Mouse (Mus musculus) C2C12 (cell line): ENCODE measurements around the gene Cd274. TPM values are rescaled to one million over a fixed set of nuclear protein-coding genes. Genes with fewer than 3 reads are reported as not detected.

Source experiments
- H3K27me3 ChIP-seq: one replicate; pipeline ENCODE4 v1.6.1; 2011; ENCODE audit not compliant: control insufficient read depth, insufficient read depth, insufficient read length
- H3K36me3 ChIP-seq: one replicate; pipeline ENCODE4 v1.6.1; 2011; ENCODE audit not compliant: control insufficient read depth, insufficient read depth
- H3K4me3 ChIP-seq: one replicate; pipeline ENCODE4 v1.5.1; 2011; ENCODE audit warnings: mild to moderate bottlenecking, control low read depth; ENCODE audit not compliant: poor library complexity, insufficient read depth, severe bottlenecking
- H3K79me2 ChIP-seq: one replicate; pipeline ENCODE4 v1.6.1; 2011; ENCODE audit not compliant: control insufficient read depth, insufficient read depth
- H3K79me3 ChIP-seq: one replicate; pipeline ENCODE4 v1.6.1; 2011; ENCODE audit warnings: low read depth, control low read depth
- H3ac ChIP-seq: one replicate; pipeline ENCODE3; 2011; ENCODE audit warnings: low read depth; ENCODE audit not compliant: control insufficient read depth, insufficient read length
- CEBPB ChIP-seq: IDR thresholded peaks from one replicate; pipeline ENCODE4 v1.6.1; 2011; ENCODE audit warnings: low read depth, mild to moderate bottlenecking, control low read depth, moderate library complexity
- CTCF ChIP-seq: IDR thresholded peaks from one replicate; pipeline ENCODE4 v1.5.1; 2011; ENCODE audit not compliant: control insufficient read depth, insufficient read depth, insufficient read length
- FOSL1 ChIP-seq: IDR thresholded peaks from one replicate; pipeline ENCODE4 v1.8.0; 2011; ENCODE audit warnings: mild to moderate bottlenecking, low read length; ENCODE audit not compliant: poor library complexity, insufficient read depth, severe bottlenecking
- MAX ChIP-seq: IDR thresholded peaks from one replicate; pipeline ENCODE4 v1.6.1; 2011; ENCODE audit warnings: mild to moderate bottlenecking, control low read depth
- MYOD1 ChIP-seq: IDR thresholded peaks from one replicate; pipeline ENCODE4 v1.6.1; 2011; ENCODE audit warnings: low read depth; ENCODE audit not compliant: control insufficient read depth, insufficient read length
- MYOG ChIP-seq: IDR thresholded peaks from one replicate; pipeline ENCODE4 v1.6.1; 2011; ENCODE audit not compliant: control insufficient read depth, insufficient read length; ENCODE audit errors: extremely low read depth
- USF1 ChIP-seq: IDR thresholded peaks from one replicate; pipeline ENCODE4 v1.6.1; 2011; ENCODE audit warnings: low read depth, mild to moderate bottlenecking, control low read depth, moderate library complexity
- polyA plus RNA-seq: library from polyadenylated mRNA; unstranded; fragments of >200 nt; fragmentation: generic; extraction: Trizol; gene quantifications from one replicate; pipeline ENCODE4 v1.2.1, GENCODE M21; 2012; ENCODE audit warnings: missing spikeins

The Cd274 gene
- polyA plus RNA-seq, 1 experiment: 0.05 TPM

DNA sequence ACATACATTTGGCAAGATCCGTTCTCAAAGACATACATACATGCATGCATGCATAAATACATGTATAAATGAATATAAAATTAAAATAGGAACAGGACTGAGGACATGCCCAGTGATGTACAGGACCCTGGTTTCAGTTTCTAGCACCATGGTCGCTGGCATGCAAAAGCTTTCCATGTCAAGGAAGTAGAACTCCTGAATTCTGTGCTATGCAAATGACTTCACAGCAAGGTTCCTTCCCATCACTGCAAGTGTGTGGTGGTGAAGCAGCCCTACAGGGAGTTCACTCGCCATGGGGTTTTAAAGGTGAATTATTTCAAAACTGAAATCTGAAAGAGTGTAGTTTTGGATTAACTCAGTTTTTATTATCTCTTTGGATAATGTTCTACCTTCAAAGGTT is 9.1 kb downstream of the Cd274 start:
- Histone ChIP-seq H3K79me2 (no peaks in the 10 kb centered on the region), H3K79me3 (no peaks in the 10 kb centered on the region), H3K4me3 (no peak overlapping the region), H3K36me3 (no peaks in the 10 kb centered on the region), H3K27me3 (peaks cover 11% of the 10 kb centered on the region), H3ac (no peak overlapping the region)
- TF ChIP-seq MYOD1 (no peak), CEBPB (no peak)

DNA sequence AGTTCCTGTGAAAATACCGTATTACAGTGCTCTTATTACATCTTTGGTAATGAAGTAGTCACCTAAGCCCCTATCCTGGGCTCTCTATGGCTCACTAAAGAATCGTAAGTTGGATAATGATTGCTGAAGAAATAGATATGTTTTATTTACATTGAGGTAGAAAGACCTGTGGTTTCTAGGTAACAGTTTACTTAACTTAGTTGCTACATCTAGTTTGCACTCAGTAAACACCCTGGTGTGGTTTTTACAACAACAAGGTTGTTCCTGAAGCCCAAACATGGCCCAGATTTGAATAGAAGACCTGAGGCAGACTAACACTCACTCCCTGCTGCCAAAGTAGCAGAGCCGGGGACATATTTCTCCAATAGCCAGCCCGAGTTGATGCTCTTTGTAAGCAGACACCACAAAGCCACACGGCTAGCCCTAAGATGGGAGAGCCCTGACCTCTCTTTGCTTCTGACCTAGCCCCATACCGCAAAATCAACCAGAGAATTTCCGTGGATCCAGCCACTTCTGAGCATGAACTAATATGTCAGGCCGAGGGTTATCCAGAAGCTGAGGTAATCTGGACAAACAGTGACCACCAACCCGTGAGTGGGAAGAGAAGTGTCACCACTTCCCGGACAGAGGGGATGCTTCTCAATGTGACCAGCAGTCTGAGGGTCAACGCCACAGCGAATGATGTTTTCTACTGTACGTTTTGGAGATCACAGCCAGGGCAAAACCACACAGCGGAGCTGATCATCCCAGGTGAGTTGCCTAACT is 12.8 kb downstream of the Cd274 start:
- Histone ChIP-seq H3K79me3 (no peaks in the 10 kb centered on the region), H3K79me2 (no peaks in the 10 kb centered on the region), H3K36me3 (no peaks in the 10 kb centered on the region), H3K4me3 (no peak overlapping the region), H3ac (no peak overlapping the region), H3K27me3 (peaks cover 14% of the 10 kb centered on the region)
- TF ChIP-seq USF1 (no peak), FOSL1 (no peak), MYOD1 (no peak), MAX (no peak), MYOG (no peak), CEBPB (no peak), CTCF (no peak)

DNA sequence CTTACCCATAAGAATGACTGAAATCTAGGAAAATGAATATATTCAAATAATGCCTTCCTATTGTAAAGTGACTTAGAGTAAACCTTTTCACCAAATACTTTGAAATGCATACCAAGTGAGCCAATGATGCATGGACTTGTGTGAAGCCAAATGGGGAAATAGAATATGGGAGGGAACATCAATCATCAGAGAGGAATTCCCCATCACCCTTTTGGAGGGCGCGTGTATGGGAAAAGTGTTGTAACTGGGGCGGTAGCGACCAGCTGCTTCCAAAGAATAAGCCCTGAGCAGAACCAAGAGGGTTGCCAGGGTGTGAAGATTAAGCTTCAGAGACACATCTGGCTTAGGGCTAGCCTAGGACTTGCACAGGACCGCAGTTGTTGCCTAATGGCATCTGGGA is 16.1 kb downstream of the Cd274 start:
- Histone ChIP-seq H3K27me3 (peaks cover 14% of the 10 kb centered on the region), H3K79me3 (no peaks in the 10 kb centered on the region), H3K79me2 (no peaks in the 10 kb centered on the region), H3K4me3 (no peak overlapping the region), H3K36me3 (no peaks in the 10 kb centered on the region), H3ac (no peak overlapping the region)
- TF ChIP-seq MAX (no peak), USF1 (no peak), MYOG (no peak)

DNA sequence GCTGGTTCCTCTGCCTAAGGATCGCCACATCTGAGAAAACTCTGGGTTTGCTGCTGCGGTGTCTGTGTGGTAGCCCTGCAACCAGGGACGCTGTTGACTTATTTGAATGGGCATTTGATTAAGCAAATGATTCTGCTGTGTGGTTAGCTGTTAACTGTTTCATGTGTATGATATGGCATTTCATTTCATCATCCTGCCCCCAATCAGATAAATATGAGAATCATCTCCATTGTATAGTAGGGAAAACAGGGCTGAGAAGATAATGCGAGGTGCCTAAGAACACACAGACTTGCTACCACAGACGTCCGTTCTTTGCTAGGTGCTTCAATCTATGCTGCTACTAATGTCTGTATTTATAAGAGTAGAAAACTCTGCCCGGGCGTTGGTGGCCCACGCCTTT is 17.2 kb downstream of the Cd274 start:
- Histone ChIP-seq H3K79me3 (no peaks in the 10 kb centered on the region), H3ac (no peak overlapping the region), H3K36me3 (no peaks in the 10 kb centered on the region), H3K79me2 (no peaks in the 10 kb centered on the region), H3K4me3 (no peak overlapping the region), H3K27me3 (peaks cover 10% of the 10 kb centered on the region)
- TF ChIP-seq USF1: no peak
- TF ChIP-seq CEBPB: no peak
- TF ChIP-seq FOSL1: no peak
- TF ChIP-seq MYOD1: no peak

DNA sequence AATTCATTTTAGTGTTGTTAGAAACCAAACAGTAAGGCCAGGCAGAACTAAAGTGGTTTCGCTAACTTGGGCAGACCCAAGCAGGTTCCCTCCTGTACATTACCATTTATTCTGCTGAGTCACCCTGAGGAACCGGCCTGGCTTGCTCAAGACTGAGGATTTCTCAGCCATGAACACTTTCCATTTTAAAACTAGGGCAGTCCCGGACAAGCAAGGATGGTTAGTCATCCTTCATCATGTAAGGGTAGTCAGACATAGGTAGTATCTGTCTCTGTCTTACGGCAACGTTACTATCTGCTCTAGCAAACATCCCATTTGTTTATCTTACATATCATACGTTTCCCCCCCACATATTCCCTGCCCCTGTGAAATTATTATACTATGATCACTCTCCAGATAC is 17.7 kb downstream of the Cd274 start:
- TF ChIP-seq MYOD1: no peak
- no peak for TF ChIP-seq CTCF
- TF ChIP-seq MAX: no peak
- no peak for TF ChIP-seq CEBPB
- TF ChIP-seq FOSL1: no peak
- no peak for TF ChIP-seq USF1
- no peak for TF ChIP-seq MYOG
- H3K27me3 ChIP-seq: peaks cover 9% of the 10 kb centered on the region
- no peaks in the 10 kb centered on the region for H3K36me3 ChIP-seq
- H3K79me2 ChIP-seq: no peaks in the 10 kb centered on the region
- H3K79me3 ChIP-seq: no peaks in the 10 kb centered on the region
- no peak overlapping the region for H3ac ChIP-seq
- H3K4me3 ChIP-seq: no peak overlapping the region

DNA sequence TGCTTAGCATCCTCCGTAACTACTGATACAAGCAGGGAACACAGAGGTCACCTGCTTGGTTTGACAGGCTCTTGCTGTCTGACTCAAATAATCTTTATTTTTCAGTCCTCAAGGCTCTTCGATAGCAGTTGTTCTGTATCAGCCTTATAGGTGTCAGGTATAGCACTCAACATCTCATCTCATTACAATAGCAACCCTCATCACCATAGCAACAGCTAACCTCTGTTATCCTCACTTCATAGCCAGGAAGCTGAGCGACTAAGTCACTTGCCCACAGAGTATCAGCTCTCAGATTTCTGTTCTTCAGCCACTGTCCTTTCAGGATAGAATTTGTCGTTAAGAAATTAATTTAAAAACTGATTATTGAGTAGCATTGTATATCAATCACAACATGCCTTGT is 18.6 kb downstream of the Cd274 start:
- Histone ChIP-seq H3K79me3 (no peaks in the 10 kb centered on the region), H3K27me3 (peaks cover 3% of the 10 kb centered on the region), H3K4me3 (no peak overlapping the region), H3K36me3 (no peaks in the 10 kb centered on the region), H3K79me2 (no peaks in the 10 kb centered on the region), H3ac (no peak overlapping the region)
- TF ChIP-seq MYOD1 (no peak), MAX (no peak), USF1 (no peak), MYOG (no peak), FOSL1 (no peak), CTCF (no peak), CEBPB (no peak)
